Mouse (Mus musculus) lung, postnatal 0 days (tissue): ENCODE measurements around the gene Kpna2. TPM values are rescaled to one million over a fixed set of nuclear protein-coding genes. Genes with fewer than 3 reads are reported as not detected.

ENCODE experiments used
- ATAC-seq: fragments of 200-750 bp; cut with Nextera tagmentation; 2 replicates; pipeline ENCODE4 v1.8.0; 2017; ENCODE audit warnings: moderate library complexity
- DNase-seq: peaks from one replicate; pipeline ENCODE4 v3.0.0-alpha.2; 2016; ENCODE audit warnings: low spot score
- H3K27ac ChIP-seq: fragments of 300-500 bp; sonication (generic); 2 replicates; pipeline ENCODE4 v1.5.1; 2014; ENCODE audit warnings: antibody characterized with exemption, mild to moderate bottlenecking, low read length, mixed read lengths
- H3K27me3 ChIP-seq: fragments of 300-500 bp; sonication (generic); replicated peaks from 2 replicates; pipeline ENCODE4 v1.6.1; 2014; ENCODE audit warnings: low read length, mixed read lengths; ENCODE audit not compliant: insufficient read depth
- H3K36me3 ChIP-seq: fragments of 300-500 bp; sonication (generic); 2 replicates; pipeline ENCODE4 v1.6.1; 2014; ENCODE audit warnings: low read length, mixed read lengths; ENCODE audit not compliant: insufficient read depth
- H3K4me1 ChIP-seq: fragments of 300-500 bp; sonication (generic); 2 replicates; pipeline ENCODE4 v1.6.1; 2014; ENCODE audit warnings: antibody characterized with exemption, low read depth, low read length, mixed read lengths; ENCODE audit not compliant: insufficient read depth
- H3K4me2 ChIP-seq: fragments of 300-500 bp; sonication (generic); replicated peaks from 2 replicates; pipeline ENCODE4 v1.6.1; 2014; ENCODE audit warnings: low read depth, mild to moderate bottlenecking, low read length, moderate library complexity, mixed read lengths
- H3K4me3 ChIP-seq: fragments of 300-500 bp; sonication (generic); 2 replicates; pipeline ENCODE4 v1.5.1; 2014; ENCODE audit warnings: low read depth, low read length
- H3K9ac ChIP-seq: fragments of 300-500 bp; sonication (generic); replicated peaks from 2 replicates; pipeline ENCODE4 v1.6.1; 2014; ENCODE audit warnings: low read depth, mild to moderate bottlenecking
- H3K9me3 ChIP-seq: fragments of 300-500 bp; sonication (generic); 2 replicates; pipeline ENCODE4 v1.6.1; 2016; ENCODE audit warnings: low read length, mixed read lengths
- CTCF ChIP-seq: IDR thresholded peaks from 2 replicates; pipeline ENCODE4 v1.5.1; 2016; ENCODE audit warnings: antibody characterized with exemption, mild to moderate bottlenecking
- EP300 ChIP-seq: IDR thresholded peaks from 2 replicates; pipeline ENCODE4 v1.6.1; 2016; ENCODE audit warnings: antibody characterized with exemption, mild to moderate bottlenecking, control low read depth
- WGBS: fragments of 180-500 bp; shearing (Covaris S2); extraction: QIAGEN DNeasy Blood & Tissue Kit; methylation state at CpG from one replicate; pipeline ENCODE4 v1.1.7; 2014; 5-methylcytosine and 5-hydroxymethylcytosine counted together
- polyA plus RNA-seq: library from polyadenylated mRNA; unstranded; fragments of >200 nt; fragmentation: Nextera tagmentation; extraction: Ambion mirVana; gene quantifications from 2 replicates; pipeline ENCODE4 v1.2.1, GENCODE M21; 2015

Gene Kpna2
- polyA plus RNA-seq, 1 experiment from 2014 or later: 83.6 TPM

- Histone ChIP-seq H3K9me3 (no peaks in the 10 kb centered on the region), H3K27ac (peak overlapping the region; percentile 87), H3K4me1 (peaks cover 16% of the 10 kb centered on the region; the same call in 1 of the 2 replicates), H3K27me3 (no peaks in the 10 kb centered on the region), H3K4me2 (no peak overlapping the region), H3K36me3 (no peaks in the 10 kb centered on the region), H3K9ac (no peak overlapping the region), H3K4me3 (no peak overlapping the region)
- 65% methylated on average over 9 of the region's 9 CpGs for WGBS
- TF ChIP-seq EP300 (no peak), CTCF (no peak)
- DNase-seq: no peak
- no peak for ATAC-seq
Measured at GRCm38 (mm10) chr11:106962310-106962709, 37.0 kb downstream of the Kpna2 start.

GRCm38 (mm10) chr11:106961471-106962081 lies 37.8 kb downstream of the Kpna2 start:
- Histone ChIP-seq H3K4me2 (no peak overlapping the region), H3K27me3 (no peaks in the 10 kb centered on the region), H3K27ac (peak overlapping the region; percentile 87), H3K4me1 (peaks cover 16% of the 10 kb centered on the region; the same call in 1 of the 2 replicates), H3K36me3 (no peaks in the 10 kb centered on the region), H3K4me3 (no peak overlapping the region), H3K9ac (no peak overlapping the region), H3K9me3 (no peaks in the 10 kb centered on the region)
- ATAC-seq (peak; percentile 73), DNase-seq (peak; percentile 93)
- 25% methylated on average over 13 of the region's 13 CpGs for WGBS
- no peak for TF ChIP-seq CTCF
- no peak for TF ChIP-seq EP300

- Histone ChIP-seq H3K4me2 (no peak overlapping the region), H3K27ac (no peak overlapping the region), H3K27me3 (no peaks in the 10 kb centered on the region), H3K9ac (no peak overlapping the region), H3K4me3 (no peak overlapping the region), H3K36me3 (no peaks in the 10 kb centered on the region), H3K9me3 (no peaks in the 10 kb centered on the region), H3K4me1 (peaks cover 16% of the 10 kb centered on the region; the same call in 1 of the 2 replicates)
- 91% methylated on average over 5 of the region's 5 CpGs for WGBS
- ATAC-seq: no peak
- TF ChIP-seq EP300 (no peak), CTCF (no peak)
- no peak for DNase-seq
Measured at GRCm38 (mm10) chr11:106959121-106959520, 40.2 kb downstream of the Kpna2 start.

GRCm38 (mm10) chr11:106958407-106959071 lies 40.8 kb downstream of the Kpna2 start:
- no peaks in the 10 kb centered on the region for H3K9me3 ChIP-seq
- DNase-seq (no peak), ATAC-seq (no peak)
- peak overlapping the region; percentile 85; the same call in 1 of the 2 replicates for H3K27ac ChIP-seq
- no peak overlapping the region for H3K4me2 ChIP-seq
- no peak overlapping the region for H3K9ac ChIP-seq
- no peak for TF ChIP-seq EP300
- no peak for TF ChIP-seq CTCF
- no peaks in the 10 kb centered on the region for H3K36me3 ChIP-seq
- peaks cover 16% of the 10 kb centered on the region; the same call in 1 of the 2 replicates for H3K4me1 ChIP-seq
- 83% methylated on average over 6 of the region's 6 CpGs for WGBS
- no peak overlapping the region for H3K4me3 ChIP-seq
- no peaks in the 10 kb centered on the region for H3K27me3 ChIP-seq

- no peaks in the 10 kb centered on the region for H3K27me3 ChIP-seq
- H3K9ac ChIP-seq: no peak overlapping the region
- no peaks in the 10 kb centered on the region for H3K9me3 ChIP-seq
- peak; percentile 83 for DNase-seq
- no peaks in the 10 kb centered on the region for H3K36me3 ChIP-seq
- WGBS: 40% methylated on average over 12 of the region's 12 CpGs
- 0 out of 2 replicates have a peak overlapping the region, but pooled peaks have one; percentile 1 for H3K4me2 ChIP-seq
- H3K4me3 ChIP-seq: no peak overlapping the region
- ATAC-seq: peak; percentile 82
- TF ChIP-seq CTCF (no peak), EP300 (peak; percentile 82)
- peaks cover 15% of the 10 kb centered on the region; the same call in 1 of the 2 replicates for H3K4me1 ChIP-seq
- peak overlapping the region; percentile 85 for H3K27ac ChIP-seq
Measured at GRCm38 (mm10) chr11:106957271-106957980, 41.9 kb downstream of the Kpna2 start.

GRCm38 (mm10) chr11:106954566-106954965 lies 44.8 kb downstream of the Kpna2 start:
- Histone ChIP-seq H3K4me3 (no peak overlapping the region), H3K27me3 (no peaks in the 10 kb centered on the region), H3K4me1 (peaks cover 3% of the 10 kb centered on the region; the same call in 1 of the 2 replicates), H3K27ac (no peak overlapping the region), H3K4me2 (no peak overlapping the region), H3K36me3 (no peaks in the 10 kb centered on the region), H3K9ac (no peak overlapping the region), H3K9me3 (no peaks in the 10 kb centered on the region)
- TF ChIP-seq CTCF (no peak), EP300 (no peak)
- no peak for ATAC-seq
- 76% methylated on average over 8 of the region's 8 CpGs for WGBS
- no peak for DNase-seq
